Mouse (Mus musculus) lung, postnatal 0 days (tissue): ENCODE measurements around the gene Vps8. TPM values are rescaled to one million over a fixed set of nuclear protein-coding genes. Genes with fewer than 3 reads are reported as not detected.

Experiments
- ATAC-seq: fragments of 200-750 bp; cut with Nextera tagmentation; 2 replicates; pipeline ENCODE4 v1.8.0; 2017; ENCODE audit warnings: moderate library complexity
- DNase-seq: peaks from one replicate; pipeline ENCODE4 v3.0.0-alpha.2; 2016; ENCODE audit warnings: low spot score
- H3K27ac ChIP-seq: fragments of 300-500 bp; sonication (generic); 2 replicates; pipeline ENCODE4 v1.5.1; 2014; ENCODE audit warnings: antibody characterized with exemption, mild to moderate bottlenecking, low read length, mixed read lengths
- H3K27me3 ChIP-seq: fragments of 300-500 bp; sonication (generic); replicated peaks from 2 replicates; pipeline ENCODE4 v1.6.1; 2014; ENCODE audit warnings: low read length, mixed read lengths; ENCODE audit not compliant: insufficient read depth
- H3K36me3 ChIP-seq: fragments of 300-500 bp; sonication (generic); 2 replicates; pipeline ENCODE4 v1.6.1; 2014; ENCODE audit warnings: low read length, mixed read lengths; ENCODE audit not compliant: insufficient read depth
- H3K4me1 ChIP-seq: fragments of 300-500 bp; sonication (generic); 2 replicates; pipeline ENCODE4 v1.6.1; 2014; ENCODE audit warnings: antibody characterized with exemption, low read depth, low read length, mixed read lengths; ENCODE audit not compliant: insufficient read depth
- H3K4me2 ChIP-seq: fragments of 300-500 bp; sonication (generic); replicated peaks from 2 replicates; pipeline ENCODE4 v1.6.1; 2014; ENCODE audit warnings: low read depth, mild to moderate bottlenecking, low read length, moderate library complexity, mixed read lengths
- H3K4me3 ChIP-seq: fragments of 300-500 bp; sonication (generic); 2 replicates; pipeline ENCODE4 v1.5.1; 2014; ENCODE audit warnings: low read depth, low read length
- H3K9ac ChIP-seq: fragments of 300-500 bp; sonication (generic); replicated peaks from 2 replicates; pipeline ENCODE4 v1.6.1; 2014; ENCODE audit warnings: low read depth, mild to moderate bottlenecking
- H3K9me3 ChIP-seq: fragments of 300-500 bp; sonication (generic); 2 replicates; pipeline ENCODE4 v1.6.1; 2016; ENCODE audit warnings: low read length, mixed read lengths
- CTCF ChIP-seq: IDR thresholded peaks from 2 replicates; pipeline ENCODE4 v1.5.1; 2016; ENCODE audit warnings: antibody characterized with exemption, mild to moderate bottlenecking
- EP300 ChIP-seq: IDR thresholded peaks from 2 replicates; pipeline ENCODE4 v1.6.1; 2016; ENCODE audit warnings: antibody characterized with exemption, mild to moderate bottlenecking, control low read depth
- WGBS: fragments of 180-500 bp; shearing (Covaris S2); extraction: QIAGEN DNeasy Blood & Tissue Kit; methylation state at CpG from one replicate; pipeline ENCODE4 v1.1.7; 2014; 5-methylcytosine and 5-hydroxymethylcytosine counted together
- polyA plus RNA-seq: library from polyadenylated mRNA; unstranded; fragments of >200 nt; fragmentation: Nextera tagmentation; extraction: Ambion mirVana; gene quantifications from 2 replicates; pipeline ENCODE4 v1.2.1, GENCODE M21; 2015

Gene Vps8
- polyA plus RNA-seq, 1 experiment from 2014 or later = 9.3 TPM

- H3K4me1 ChIP-seq = 0 out of 2 replicates have a peak, but pooled peaks cover 10% of the 10 kb centered on the region
- H3K4me3 ChIP-seq = no peak overlapping the region
- no peak overlapping the region for H3K9ac ChIP-seq
- H3K9me3 ChIP-seq = no peaks in the 10 kb centered on the region
- no peak overlapping the region for H3K4me2 ChIP-seq
- TF ChIP-seq CTCF = peak; percentile 58
- TF ChIP-seq EP300 = no peak
- H3K27ac ChIP-seq = no peak overlapping the region
- no peaks in the 10 kb centered on the region for H3K36me3 ChIP-seq
- no peaks in the 10 kb centered on the region for H3K27me3 ChIP-seq
- ATAC-seq (no peak), DNase-seq (peak; percentile 26)
- WGBS = 73% methylated on average over 6 of the region's 6 CpGs
Observed at GRCm38 (mm10) chr16:21392099-21392498, 30.8 kb upstream of the Vps8 start.

GRCm38 (mm10) chr16:21392517-21393112, 30.3 kb upstream of the Vps8 start:
- peak; percentile 94 for DNase-seq
- TF ChIP-seq EP300 (no peak), CTCF (peak; percentile 91)
- H3K27ac ChIP-seq = no peak overlapping the region
- 40% methylated on average over 9 of the region's 9 CpGs for WGBS
- H3K27me3 ChIP-seq = no peaks in the 10 kb centered on the region
- peak; percentile 79 for ATAC-seq
- H3K4me2 ChIP-seq = no peak overlapping the region
- no peaks in the 10 kb centered on the region for H3K9me3 ChIP-seq
- no peak overlapping the region for H3K4me3 ChIP-seq
- H3K36me3 ChIP-seq = no peaks in the 10 kb centered on the region
- H3K4me1 ChIP-seq = 0 out of 2 replicates have a peak, but pooled peaks cover 10% of the 10 kb centered on the region
- H3K9ac ChIP-seq = no peak overlapping the region

- 74% methylated on average over 7 of the region's 7 CpGs for WGBS
Observed at GRCm38 (mm10) chr16:21395546-21395945, 27.4 kb upstream of the Vps8 start.

GRCm38 (mm10) chr16:21397681-21398080, 25.2 kb upstream of the Vps8 start:
- 62% methylated on average over 5 of the region's 5 CpGs for WGBS
- no peaks in the 10 kb centered on the region for H3K9me3 ChIP-seq
- no peak overlapping the region for H3K27ac ChIP-seq
- H3K9ac ChIP-seq = no peak overlapping the region
- H3K27me3 ChIP-seq = no peaks in the 10 kb centered on the region; the same call in 1 of the 2 replicates
- TF ChIP-seq CTCF = no peak
- TF ChIP-seq EP300 = no peak
- 0 out of 2 replicates have a peak, but pooled peaks cover 3% of the 10 kb centered on the region for H3K4me1 ChIP-seq
- no peak for ATAC-seq
- no peaks in the 10 kb centered on the region for H3K36me3 ChIP-seq
- H3K4me3 ChIP-seq = no peak overlapping the region
- no peak for DNase-seq
- no peak overlapping the region for H3K4me2 ChIP-seq

More at GRCm38 (mm10) chr16:21395546-21395945, 27.4 kb upstream of the Vps8 start:
- H3K27ac ChIP-seq = no peak overlapping the region
- no peak overlapping the region for H3K4me2 ChIP-seq
- H3K4me1 ChIP-seq = 0 out of 2 replicates have a peak, but pooled peaks cover 5% of the 10 kb centered on the region
- no peak overlapping the region for H3K9ac ChIP-seq
- no peaks in the 10 kb centered on the region for H3K36me3 ChIP-seq
- no peaks in the 10 kb centered on the region for H3K27me3 ChIP-seq
- no peak for ATAC-seq
- DNase-seq = no peak
- no peaks in the 10 kb centered on the region for H3K9me3 ChIP-seq
- H3K4me3 ChIP-seq = no peak overlapping the region
- no peak for TF ChIP-seq CTCF
- no peak for TF ChIP-seq EP300

- ATAC-seq (peak; percentile 47), DNase-seq (no peak)
- no peaks in the 10 kb centered on the region for H3K9me3 ChIP-seq
- TF ChIP-seq CTCF (no peak), EP300 (no peak)
- 0 out of 2 replicates have a peak, but pooled peaks cover 3% of the 10 kb centered on the region for H3K4me1 ChIP-seq
- no peak overlapping the region for H3K27ac ChIP-seq
- H3K27me3 ChIP-seq = no peaks in the 10 kb centered on the region; the same call in 1 of the 2 replicates
- no peaks in the 10 kb centered on the region for H3K36me3 ChIP-seq
- no peak overlapping the region for H3K9ac ChIP-seq
- H3K4me2 ChIP-seq = no peak overlapping the region
- WGBS = 31% methylated on average over 8 of the region's 8 CpGs
- H3K4me3 ChIP-seq = no peak overlapping the region
Observed at GRCm38 (mm10) chr16:21398345-21399051, 24.4 kb upstream of the Vps8 start.

- WGBS = 67% methylated on average over 4 of the region's 4 CpGs
- Histone ChIP-seq H3K9ac (no peak overlapping the region), H3K4me2 (no peak overlapping the region), H3K9me3 (no peaks in the 10 kb centered on the region), H3K4me1 (0 out of 2 replicates have a peak, but pooled peaks cover 3% of the 10 kb centered on the region), H3K4me3 (no peak overlapping the region), H3K27ac (no peak overlapping the region), H3K36me3 (no peaks in the 10 kb centered on the region), H3K27me3 (no peaks in the 10 kb centered on the region; the same call in 1 of the 2 replicates)
- TF ChIP-seq CTCF = no peak
- no peak for TF ChIP-seq EP300
- DNase-seq = peak; percentile 45
- no peak; the same call in 1 of the 2 replicates for ATAC-seq
Observed at GRCm38 (mm10) chr16:21399942-21400341, 23.0 kb upstream of the Vps8 start.
